Mouse (Mus musculus) heart, postnatal 25 days (tissue): ENCODE data around the gene Osbpl9. TPM values are rescaled to one million over a fixed set of nuclear protein-coding genes. Genes with fewer than 3 reads are reported as not detected.

ENCODE experiments used
- microRNA-seq: library from miRNA; unstranded; fragments of <30 nt; microRNA quantifications from one replicate; pipeline ENCODE4 v1.2.0, GENCODE M21; 2022
- total RNA-seq, 2 experiments: library from RNA; stranded (reverse); gene quantifications; 2 replicates each; pipeline ENCODE4 v1.2.3; 2021

Osbpl9 gene
- total RNA-seq, 2 experiments from 2014 or later = 104 to 105 TPM

Small RNAs within 50 kb of the gene (microRNA-seq; reads per million reads assigned to microRNA genes)
- not detected for gene Mir761

Other genes with a start within 250 kb of the Osbpl9 start
- 100 to 1,000 TPM; 108 to 115 TPM for gene Nrd1, start 201.6 kb downstream of the Osbpl9 start, total RNA-seq
- gene Calr4, start 32.2 kb upstream of the Osbpl9 start, total RNA-seq = under 1 TPM in 1 of 2 experiments, not detected in 1; 0.59 TPM
- gene Eps15, start 78.0 kb upstream of the Osbpl9 start, total RNA-seq = 10 to 100 TPM; 42.6 to 47.6 TPM
- gene Ttc39a, start 204.4 kb upstream of the Osbpl9 start, total RNA-seq = 1 to 10 TPM; 1.1 to 2.1 TPM